Mouse (Mus musculus): Measurements from ENCODE around the gene Aff1. TPM values are rescaled to one million over a fixed set of nuclear protein-coding genes. Genes with fewer than 3 reads are reported as not detected.

The Aff1 gene
- total RNA-seq, 2 experiments from 2014 or later = 38.4 to 56.7 TPM

DNA sequence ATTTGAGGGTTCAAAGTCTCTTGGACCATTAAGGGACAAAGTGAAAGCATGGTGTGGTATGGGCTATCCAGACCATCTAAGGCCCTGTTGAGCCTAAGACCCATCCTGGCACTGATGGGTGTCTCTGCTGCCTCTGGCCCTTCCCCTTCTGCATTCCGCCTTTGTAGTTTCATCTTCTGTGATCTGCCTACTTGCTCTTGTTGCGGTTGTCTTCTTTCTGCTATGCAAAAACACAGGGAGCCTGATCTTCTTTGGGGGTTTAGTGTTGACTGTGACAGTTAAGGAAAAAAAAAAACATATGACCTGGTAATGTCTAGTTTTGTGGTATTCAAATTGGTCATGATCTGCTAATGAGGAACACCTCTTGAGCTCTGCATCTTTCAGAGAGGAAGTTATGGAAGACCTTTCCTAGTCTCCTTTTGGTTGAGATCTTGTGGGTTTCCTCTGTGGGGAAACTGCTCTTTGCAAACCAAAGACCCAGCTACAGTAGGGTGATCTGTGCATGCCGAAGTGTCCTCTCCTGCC is 54.4 kb downstream of the Aff1 start:
- intact Hi-C loops (cut with DNase I) = no loop called here
- DNase-seq = no peak

DNA sequence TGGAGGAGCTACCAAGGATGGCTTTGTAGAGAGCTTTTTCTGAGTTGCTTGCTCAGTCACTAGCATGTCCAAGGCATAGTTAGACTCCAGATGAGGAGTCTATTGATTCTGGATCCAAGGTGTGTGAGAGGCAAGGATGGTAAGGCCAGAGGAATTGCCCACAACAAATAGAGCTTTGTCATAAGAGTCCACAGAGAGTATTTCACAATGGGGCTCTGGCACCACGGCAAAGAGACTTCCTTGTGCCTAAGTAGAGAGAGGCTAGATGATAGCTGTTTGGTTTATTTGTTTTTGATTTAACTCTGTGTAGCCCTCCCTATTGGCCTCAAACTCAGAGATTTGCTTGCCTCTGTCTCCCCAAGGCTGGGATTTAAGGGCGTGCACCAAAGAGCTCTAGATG is 54.9 kb downstream of the Aff1 start:
- intact Hi-C loops (cut with DNase I) = no loop called here
- no peak for DNase-seq

GRCm38 (mm10) chr5:103748343-103748742 is 56.2 kb downstream of the Aff1 start:
- no peak for DNase-seq
- intact Hi-C loops (cut with DNase I) = no loop called here

DNA sequence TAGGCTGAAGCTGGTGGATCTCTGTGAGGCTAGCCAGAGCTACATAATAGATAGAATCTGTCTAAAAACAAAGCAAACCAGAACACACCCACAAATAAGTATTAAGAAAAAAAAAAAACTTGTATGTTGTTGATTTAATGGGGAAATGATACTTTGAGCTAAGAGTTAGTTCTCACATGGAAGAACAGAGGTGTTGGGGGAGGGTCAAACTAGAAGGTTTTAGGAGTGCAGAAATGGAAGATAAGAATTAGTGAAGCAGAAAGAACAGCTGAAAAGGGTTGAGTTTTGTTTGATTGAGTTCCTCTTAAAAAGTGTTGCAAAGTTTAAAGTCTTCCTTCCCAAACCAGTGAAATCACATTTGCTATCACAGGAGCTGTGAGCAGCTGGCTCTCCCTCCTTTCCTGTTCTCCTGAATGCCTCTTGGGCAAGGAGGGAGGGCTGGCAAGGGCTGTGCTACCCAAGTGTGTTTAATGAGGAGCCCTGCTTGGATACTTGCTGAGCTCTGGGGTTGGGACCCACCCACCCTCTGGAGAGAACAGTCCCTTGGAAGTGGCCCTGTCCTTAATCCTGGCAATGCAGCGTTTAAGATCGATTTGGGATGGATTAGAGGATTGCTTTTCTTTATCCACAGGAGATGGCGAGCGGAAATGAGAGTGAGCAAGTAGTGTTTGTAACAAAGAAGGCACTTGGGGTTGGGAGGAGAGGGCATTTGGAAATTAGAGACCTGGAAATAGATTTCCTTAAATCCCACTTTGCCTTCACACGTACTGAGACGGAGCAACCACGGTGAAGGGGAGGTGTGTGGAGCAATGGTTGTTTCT is 57.5 kb downstream of the Aff1 start:
- DNase-seq = no peak
- intact Hi-C loops (cut with DNase I) = loop anchor here (5.0 kb wide), 1 partner anchor 38 kb away; no protein-coding TSS in a partner anchor

- peak; percentile 63 to 68 for DNase-seq
- intact Hi-C loops (cut with DNase I) = loop anchor here (2.0 to 5.0 kb wide), 2 partner anchors 34 to 62 kb away; no protein-coding TSS in a partner anchor
Observed at GRCm38 (mm10) chr5:103752665-103753510, 60.7 kb downstream of the Aff1 start.

DNA sequence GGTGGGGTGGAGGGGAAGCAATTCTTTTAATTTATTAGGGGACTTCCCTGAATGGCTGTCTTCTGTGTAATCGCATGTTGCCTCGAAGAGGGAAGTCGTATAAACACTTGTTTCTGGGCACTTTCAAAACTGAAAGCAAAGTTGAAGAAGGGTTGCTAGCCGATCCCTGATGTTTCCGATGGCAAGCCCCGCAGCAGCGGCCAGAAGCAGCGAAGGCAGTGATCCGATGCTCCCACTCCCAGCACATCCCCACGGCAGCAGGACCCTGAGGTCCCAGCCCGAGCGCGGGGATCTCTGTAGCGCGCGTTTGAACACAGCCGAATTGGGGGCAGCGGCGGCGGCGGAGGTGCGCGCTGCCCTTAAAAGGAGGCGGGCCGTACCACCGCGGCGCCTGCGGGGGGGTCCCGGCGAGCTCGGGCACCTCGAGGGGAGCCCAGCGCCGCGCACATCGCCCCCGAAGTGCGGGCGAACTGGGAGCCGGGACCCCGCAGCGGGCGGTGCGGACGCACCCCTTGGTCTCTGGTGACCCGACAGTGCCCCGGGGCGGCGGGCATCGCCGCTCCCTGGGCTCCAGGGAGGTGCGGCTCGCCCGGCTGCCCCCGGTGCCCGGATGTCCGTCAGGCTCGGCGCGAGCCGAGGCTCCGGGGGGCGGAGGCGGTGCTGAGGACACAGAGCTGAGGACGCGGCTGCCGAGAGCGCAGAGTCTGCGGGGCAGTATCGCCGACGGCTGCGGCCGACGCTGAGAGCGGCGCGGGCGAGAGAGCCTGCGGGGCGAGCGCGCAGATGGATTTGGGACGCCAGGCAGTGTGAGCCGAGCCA is 61.5 kb downstream of the Aff1 start:
- intact Hi-C loops (cut with DNase I) = loop anchor here (2.0 to 5.0 kb wide), 4 partner anchors 21 to 63 kb away; no protein-coding TSS in a partner anchor
- DNase-seq = peak; percentile 91 to 93

GRCm38 (mm10) chr5:103754330-103755134 is 62.4 kb downstream of the Aff1 start:
- peak; percentile 68 to 70 for DNase-seq
- intact Hi-C loops (cut with DNase I) = loop anchor here (2.0 to 5.0 kb wide), 3 partner anchors 20 to 62 kb away; no protein-coding TSS in a partner anchor

DNA sequence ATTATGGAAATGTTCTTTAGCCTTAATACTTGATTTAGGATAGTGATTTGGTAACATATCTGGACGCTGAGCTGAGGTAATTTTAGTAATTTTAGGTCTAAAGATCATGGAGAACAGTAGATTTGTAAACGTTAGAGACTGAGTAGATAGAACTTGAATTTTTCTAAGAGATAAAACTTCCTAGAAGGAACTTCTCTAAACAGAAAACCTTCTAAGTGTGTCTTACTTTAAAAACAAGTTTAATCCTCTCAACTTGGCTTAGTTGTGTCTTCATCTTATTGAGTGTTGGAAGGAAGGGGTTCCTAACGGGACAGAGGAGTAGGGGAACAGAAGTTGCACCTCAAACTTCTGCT is 62.9 kb downstream of the Aff1 start:
- intact Hi-C loops (cut with DNase I) = loop anchor here (2.0 kb wide), 2 partner anchors 20 to 62 kb away; no protein-coding TSS in a partner anchor
- DNase-seq = no peak

GRCm38 (mm10) chr5:103756231-103756714 is 64.1 kb downstream of the Aff1 start:
- intact Hi-C loops (cut with DNase I) = no loop called here
- no peak for DNase-seq

DNA sequence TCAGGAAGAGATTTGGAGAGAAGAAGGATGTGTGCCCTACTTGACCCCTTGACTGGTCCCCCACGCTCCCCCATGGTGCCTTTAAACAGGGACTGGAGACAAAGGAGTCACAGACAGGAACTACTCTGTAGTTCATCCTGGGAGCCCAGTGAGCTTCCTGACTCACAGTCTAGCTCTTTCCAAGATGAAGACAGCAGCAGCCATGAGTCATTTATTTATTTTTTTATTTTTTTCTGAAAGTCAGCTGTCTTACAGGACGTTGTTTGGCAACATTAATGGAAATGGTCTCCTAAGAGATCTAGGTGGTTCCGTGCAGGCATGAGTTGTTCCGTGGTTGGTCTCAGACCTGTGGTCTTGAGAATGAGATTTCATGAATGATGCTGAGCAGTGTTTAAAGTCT is 66.3 kb downstream of the Aff1 start:
- DNase-seq = no peak
- intact Hi-C loops (cut with DNase I) = no loop called here

DNA sequence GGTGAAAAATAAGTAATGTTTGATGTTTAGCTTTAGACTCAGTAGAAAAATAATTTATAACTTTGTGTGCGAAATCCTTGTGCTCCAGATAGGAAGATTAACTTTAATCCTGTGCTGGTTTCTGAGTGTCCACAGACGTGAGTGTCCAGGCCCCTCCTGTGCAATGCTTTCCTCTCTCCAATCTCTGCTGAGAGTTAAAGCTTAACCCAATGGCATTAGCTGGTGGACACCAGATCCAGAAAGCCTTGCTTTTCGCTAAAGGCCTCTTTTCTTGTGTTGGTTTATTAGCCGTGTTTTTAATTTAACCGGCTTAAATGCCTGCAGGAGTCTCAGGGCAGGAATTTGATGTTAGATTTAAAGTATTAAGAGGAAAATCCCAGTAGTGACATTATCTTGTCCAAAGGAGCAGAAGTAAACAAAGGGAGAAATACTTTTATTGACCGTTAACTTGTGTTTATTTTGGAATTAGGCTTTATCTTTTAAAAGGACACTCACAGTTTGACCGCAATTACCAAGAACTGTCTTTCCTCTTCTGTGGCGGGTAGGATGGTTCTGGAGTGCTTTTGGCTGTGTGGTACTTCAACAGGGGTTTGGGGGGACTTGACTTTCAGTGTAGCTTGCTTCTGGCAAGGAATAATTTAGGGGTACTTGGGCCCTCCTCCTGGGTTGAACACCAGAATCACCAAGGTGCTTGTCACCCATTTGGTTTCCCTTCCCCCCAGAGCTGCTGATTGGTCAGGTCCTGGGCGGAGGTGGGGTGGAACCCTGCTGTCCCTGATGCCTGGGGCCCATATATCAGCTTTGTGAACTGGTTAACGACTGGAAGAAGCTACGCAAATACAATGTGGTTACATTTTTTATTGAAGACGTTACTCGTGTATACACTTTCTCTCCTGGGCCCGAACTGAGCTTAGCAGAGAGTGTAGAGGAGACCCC is 67.6 kb downstream of the Aff1 start:
- DNase-seq = peak in 1 of 2 experiments; percentile 38
- intact Hi-C loops (cut with DNase I) = no loop called here

- DNase-seq = peak; percentile 65 to 70
- intact Hi-C loops (cut with DNase I) = no loop called here
Observed at GRCm38 (mm10) chr5:103760425-103761131, 68.4 kb downstream of the Aff1 start.

DNA sequence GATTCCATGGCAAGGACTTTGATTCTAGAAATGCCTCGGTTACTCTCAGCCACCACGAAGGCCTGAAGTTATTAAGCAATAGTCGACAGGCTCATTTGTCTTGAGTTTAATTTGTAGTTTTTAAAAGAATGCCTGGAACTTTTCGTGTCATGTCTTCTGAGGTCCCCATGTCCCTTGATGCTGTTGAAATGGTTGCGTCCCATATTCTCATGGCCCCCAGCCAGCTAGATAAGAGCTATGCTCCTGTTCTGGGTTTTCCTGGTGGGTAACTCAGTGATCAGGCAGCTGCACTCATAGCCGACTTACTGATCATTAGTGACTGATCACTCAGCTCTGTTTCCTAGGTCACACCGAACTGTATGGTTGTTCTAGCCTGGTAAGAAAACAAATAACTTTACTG is 69.6 kb downstream of the Aff1 start:
- DNase-seq = no peak
- intact Hi-C loops (cut with DNase I) = no loop called here

GRCm38 (mm10) chr5:103762850-103763254 is 70.7 kb downstream of the Aff1 start:
- no peak for DNase-seq
- intact Hi-C loops (cut with DNase I) = no loop called here

DNA sequence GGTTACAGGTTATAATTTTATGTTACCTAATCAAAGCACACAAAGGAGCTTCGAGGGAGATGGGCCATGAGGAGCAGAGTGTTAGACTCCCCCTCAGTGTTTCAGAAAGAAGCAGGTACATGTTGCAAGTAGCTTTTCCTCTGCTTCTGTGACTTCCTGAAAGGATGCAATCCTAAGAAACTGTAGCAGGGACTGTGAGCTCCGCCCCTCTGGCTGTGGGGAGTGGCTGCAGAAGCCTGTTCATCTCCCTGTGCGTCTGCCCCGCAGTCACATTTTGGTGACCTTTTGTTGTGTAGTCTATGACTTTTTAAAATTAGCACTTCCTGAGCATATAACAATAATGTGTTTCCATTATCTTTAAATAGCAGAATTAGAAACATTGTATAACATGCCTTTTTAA is 73.2 kb downstream of the Aff1 start:
- no peak for DNase-seq
- intact Hi-C loops (cut with DNase I) = no loop called here

GRCm38 (mm10) chr5:103765758-103766431 is 73.7 kb downstream of the Aff1 start:
- no peak for DNase-seq
- intact Hi-C loops (cut with DNase I) = no loop called here

DNA sequence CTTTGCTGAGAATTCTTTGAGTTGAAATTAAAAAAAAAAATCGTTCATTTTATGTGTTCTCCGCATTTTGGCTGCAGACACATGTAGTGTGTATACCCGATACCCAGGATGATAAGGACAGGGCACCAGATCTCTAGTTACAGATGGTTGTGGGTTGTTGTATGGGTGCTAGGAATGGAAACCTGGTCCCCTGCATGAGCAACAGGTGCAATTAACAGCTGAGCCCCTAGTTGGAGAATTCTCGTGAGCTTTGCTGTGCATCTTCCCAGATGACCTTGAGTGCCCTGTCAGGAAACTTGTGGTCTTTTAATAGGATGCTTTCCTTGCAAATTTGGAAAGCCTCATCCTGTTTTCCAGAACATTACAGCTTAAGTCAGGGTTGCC is 74.2 kb downstream of the Aff1 start:
- intact Hi-C loops (cut with DNase I) = no loop called here

More for the DNA sequence above, 74.2 kb downstream of the Aff1 start:
- no peak for DNase-seq

Measured in heart, postnatal 10 days (tissue).